Mouse (Mus musculus): Measurements from ENCODE around the gene Tll2. TPM values are rescaled to one million over a fixed set of nuclear protein-coding genes. Genes with fewer than 3 reads are reported as not detected.

The Tll2 gene
- polyA plus RNA-seq, 1 experiment, result not detected

Other genes starting within 250 kb of the Tll2 start
- gene Blnk, start 212.3 kb downstream of the Tll2 start, polyA plus RNA-seq (2012; fragmentation: generic; extraction: Trizol), result 6.5 TPM
- not detected for gene Dntt, start 177.6 kb downstream of the Tll2 start, polyA plus RNA-seq (2012; fragmentation: generic; extraction: Trizol)
- gene Opalin, start 129.7 kb downstream of the Tll2 start, polyA plus RNA-seq (2012; fragmentation: generic; extraction: Trizol), result not detected
- gene Tm9sf3, start 57.2 kb upstream of the Tll2 start, polyA plus RNA-seq (2012; fragmentation: generic; extraction: Trizol), result 49.5 TPM
- 0.01 TPM for gene Pik3ap1, start 178.3 kb upstream of the Tll2 start, polyA plus RNA-seq (2012; fragmentation: generic; extraction: Trizol)

Measured in C2C12 (cell line).